Mouse (Mus musculus) stomach, postnatal 0 days (tissue): ENCODE measurements around the gene Mlh3. TPM values are rescaled to one million over a fixed set of nuclear protein-coding genes. Genes with fewer than 3 reads are reported as not detected.
A peak's percentile ranks its signal among the peaks of the same experiment; 100 is the strongest.

Source experiments
- ATAC-seq: fragments of 200-750 bp; cut with Nextera tagmentation; 2 replicates; pipeline ENCODE4 v1.8.0; 2017; ENCODE audit not compliant: low FRiP score, low TSS enrichment
- DNase-seq: peaks from one replicate; pipeline ENCODE4 v3.0.0-alpha.2; 2016; ENCODE audit warnings: low spot score
- H3K27ac ChIP-seq: fragments of 300-500 bp; sonication (generic); replicated peaks from 2 replicates; pipeline ENCODE4 v1.5.1; 2014; ENCODE audit warnings: mild to moderate bottlenecking, control low read depth
- H3K27me3 ChIP-seq: fragments of 300-500 bp; sonication (generic); 2 replicates; pipeline ENCODE4 v1.6.1; 2014; ENCODE audit warnings: low read length; ENCODE audit not compliant: control insufficient read depth, insufficient read depth
- H3K36me3 ChIP-seq: fragments of 300-500 bp; sonication (generic); 2 replicates; pipeline ENCODE4 v1.6.1; 2014; ENCODE audit warnings: low read length, mixed read lengths; ENCODE audit not compliant: control insufficient read depth, insufficient read depth
- H3K4me1 ChIP-seq: fragments of 300-500 bp; sonication (generic); replicated peaks from 2 replicates; pipeline ENCODE4 v1.6.1; 2014; ENCODE audit warnings: antibody characterized with exemption; ENCODE audit not compliant: control insufficient read depth, insufficient read depth
- H3K4me2 ChIP-seq: fragments of 300-500 bp; sonication (generic); replicated peaks from 2 replicates; pipeline ENCODE4 v1.6.1; 2014; ENCODE audit warnings: low read depth, mild to moderate bottlenecking, control low read depth, moderate library complexity
- H3K4me3 ChIP-seq: fragments of 300-500 bp; sonication (generic); 2 replicates; pipeline ENCODE4 v1.5.1; 2014; ENCODE audit warnings: low read depth, low read length, control low read depth
- H3K9ac ChIP-seq: fragments of 300-500 bp; sonication (generic); 2 replicates; pipeline ENCODE4 v1.6.1; 2014; ENCODE audit warnings: mild to moderate bottlenecking, low read length, control low read depth, mixed read lengths
- H3K9me3 ChIP-seq: fragments of 300-500 bp; sonication (generic); 2 replicates; pipeline ENCODE4 v1.6.1; 2016; ENCODE audit warnings: low read length; ENCODE audit not compliant: control insufficient read depth
- CTCF ChIP-seq: IDR thresholded peaks from 2 replicates; pipeline ENCODE4 v1.5.1; 2016; ENCODE audit warnings: antibody characterized with exemption, low read depth, mild to moderate bottlenecking, moderate library complexity
- EP300 ChIP-seq: optimal IDR thresholded peaks from 2 replicates; pipeline ENCODE3; 2016; ENCODE audit warnings: antibody characterized with exemption
- WGBS: fragments of 180-500 bp; shearing (Covaris S2); extraction: QIAGEN DNeasy Blood & Tissue Kit; methylation state at CpG from one replicate; pipeline ENCODE4 v1.1.7; 2014; 5-methylcytosine and 5-hydroxymethylcytosine counted together
- polyA plus RNA-seq: library from polyadenylated mRNA; unstranded; fragments of >200 nt; fragmentation: Nextera tagmentation; extraction: Ambion mirVana; gene quantifications from 2 replicates; pipeline ENCODE4 v1.2.1, GENCODE M21; 2015

Gene Mlh3
- polyA plus RNA-seq, 1 experiment from 2014 or later: 3.0 TPM

DNA sequence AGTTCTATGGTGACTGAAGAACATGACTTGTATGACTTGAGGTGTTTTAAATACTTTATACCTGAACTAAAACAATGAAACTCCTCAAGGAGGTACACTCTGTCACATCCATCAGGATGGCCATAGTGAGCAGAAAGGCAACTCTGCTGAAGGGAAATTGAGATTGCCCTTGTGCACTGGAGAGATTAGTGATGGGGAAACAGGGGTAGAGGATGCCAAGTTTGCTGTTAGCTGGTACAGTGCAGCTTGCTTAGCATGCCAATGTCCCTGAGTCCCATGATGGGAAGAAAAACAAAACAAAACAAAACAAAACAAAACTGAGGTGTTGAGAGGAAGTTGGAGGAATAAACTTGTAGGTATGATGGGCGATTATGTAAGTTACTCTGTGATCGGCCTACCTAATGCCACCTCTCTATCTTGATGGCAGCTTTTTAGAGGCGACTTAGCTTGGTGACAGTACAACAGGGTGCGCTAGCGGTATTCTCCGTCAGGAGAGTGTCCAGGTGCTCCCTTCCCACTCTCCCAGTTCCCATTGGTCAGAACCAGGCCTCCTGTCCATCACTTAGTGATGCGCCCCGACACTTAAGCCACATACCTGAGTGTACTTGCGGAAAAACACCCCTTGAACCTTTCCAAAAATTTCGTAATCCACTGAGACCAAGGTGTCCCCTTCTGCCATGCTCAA is 9.1 kb upstream of the Mlh3 start:
- ATAC-seq (0 out of 2 replicates have a peak, but pooled peaks have one; percentile 17), DNase-seq (no peak)
- H3K36me3 ChIP-seq: no peaks in the 10 kb centered on the region
- no peaks in the 10 kb centered on the region for H3K9me3 ChIP-seq
- 5% methylated on average over 10 of the region's 10 CpGs for WGBS
- H3K4me1 ChIP-seq: no peaks in the 10 kb centered on the region
- no peaks in the 10 kb centered on the region for H3K27me3 ChIP-seq
- peak overlapping the region; percentile 96 for H3K4me2 ChIP-seq
- H3K27ac ChIP-seq: peak overlapping the region; percentile 88
- H3K4me3 ChIP-seq: peak overlapping the region; percentile 78
- peak overlapping the region; percentile 86 for H3K9ac ChIP-seq
- no peak for TF ChIP-seq EP300
- TF ChIP-seq CTCF: no peak

DNA sequence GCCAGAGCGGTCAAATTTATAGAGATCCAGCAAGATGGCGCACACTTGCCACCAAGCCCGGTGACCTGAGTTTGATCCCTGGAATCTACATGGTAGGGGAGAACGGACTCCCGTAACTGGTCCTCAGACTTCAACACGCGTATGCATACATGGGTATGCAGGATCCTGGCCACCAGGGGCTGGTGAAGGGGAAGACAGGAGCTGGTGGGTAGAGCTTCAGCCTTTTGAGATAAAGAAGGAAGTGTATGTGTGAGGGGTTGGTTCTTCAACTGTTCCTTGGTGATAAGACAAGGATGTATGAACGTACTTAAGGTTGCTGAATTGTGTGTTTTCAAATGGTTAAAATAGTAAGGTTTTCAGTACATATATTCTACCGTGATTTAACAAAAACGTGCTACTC is 8.5 kb upstream of the Mlh3 start:
- Histone ChIP-seq H3K4me2 (no peak overlapping the region), H3K4me3 (no peak overlapping the region), H3K4me1 (no peaks in the 10 kb centered on the region), H3K27me3 (no peaks in the 10 kb centered on the region), H3K36me3 (no peaks in the 10 kb centered on the region), H3K27ac (no peak overlapping the region), H3K9me3 (no peaks in the 10 kb centered on the region), H3K9ac (no peak overlapping the region)
- ATAC-seq (no peak), DNase-seq (no peak)
- 90% methylated on average over 10 of the region's 10 CpGs for WGBS
- TF ChIP-seq EP300 (no peak), CTCF (peak; percentile 26; the same call in 1 of the 2 replicates)

DNA sequence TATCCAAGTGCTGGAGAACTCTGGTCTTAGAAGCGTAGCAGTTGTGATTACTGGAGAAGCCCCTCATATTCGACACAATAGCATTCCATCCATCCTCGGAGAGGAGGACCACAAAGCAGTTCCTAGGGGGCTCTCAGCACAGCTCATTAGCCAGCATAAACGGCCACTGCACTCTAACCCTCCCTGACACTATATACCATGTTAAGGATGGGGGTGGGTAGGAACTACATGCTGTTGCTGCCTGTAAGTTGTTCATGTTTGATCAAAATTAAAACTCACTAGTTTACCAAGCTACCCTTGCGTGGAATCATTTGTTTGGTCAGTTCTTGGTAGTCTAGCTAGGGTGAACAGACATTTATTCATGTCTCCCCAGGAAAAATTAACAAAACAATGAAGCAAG is 5.9 kb upstream of the Mlh3 start:
- ATAC-seq (no peak), DNase-seq (no peak)
- Histone ChIP-seq H3K36me3 (no peaks in the 10 kb centered on the region), H3K9ac (no peak overlapping the region), H3K27ac (no peak overlapping the region), H3K4me3 (no peak overlapping the region), H3K4me2 (no peak overlapping the region), H3K4me1 (0 out of 2 replicates have a peak, but pooled peaks cover 3% of the 10 kb centered on the region), H3K9me3 (no peaks in the 10 kb centered on the region), H3K27me3 (no peaks in the 10 kb centered on the region)
- no peak for TF ChIP-seq EP300
- no peak for TF ChIP-seq CTCF
- WGBS: 80% methylated on average over 5 of the region's 5 CpGs

DNA sequence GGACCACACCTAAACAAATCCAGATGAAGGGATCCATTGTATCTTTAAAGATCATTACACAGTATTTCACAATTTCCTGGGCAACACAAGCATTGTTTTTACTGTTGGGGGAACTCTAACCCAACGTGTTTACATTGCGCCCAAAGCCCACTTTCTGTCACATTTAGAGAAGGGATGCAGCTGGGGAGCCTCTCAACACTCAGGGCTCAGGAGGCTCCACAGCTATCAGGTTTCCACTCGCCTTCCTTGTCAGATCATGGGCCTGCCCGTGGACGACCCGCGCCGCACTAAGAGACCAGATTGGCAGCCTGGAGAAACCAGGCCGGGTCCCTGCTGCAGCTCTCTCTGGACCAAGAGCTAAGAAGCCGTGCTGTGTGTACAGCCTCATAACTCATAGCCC is 3.1 kb upstream of the Mlh3 start:
- 0 out of 2 replicates have a peak, but pooled peaks cover 3% of the 10 kb centered on the region for H3K4me1 ChIP-seq
- H3K27me3 ChIP-seq: no peaks in the 10 kb centered on the region
- DNase-seq (no peak), ATAC-seq (no peak; the same call in 1 of the 2 replicates)
- H3K4me3 ChIP-seq: no peak overlapping the region
- 35% methylated on average over 10 of the region's 10 CpGs for WGBS
- no peaks in the 10 kb centered on the region for H3K36me3 ChIP-seq
- H3K9me3 ChIP-seq: no peaks in the 10 kb centered on the region
- peak overlapping the region; percentile 63 for H3K27ac ChIP-seq
- TF ChIP-seq EP300 (no peak), CTCF (no peak)
- no peak overlapping the region for H3K9ac ChIP-seq
- no peak overlapping the region for H3K4me2 ChIP-seq

DNA sequence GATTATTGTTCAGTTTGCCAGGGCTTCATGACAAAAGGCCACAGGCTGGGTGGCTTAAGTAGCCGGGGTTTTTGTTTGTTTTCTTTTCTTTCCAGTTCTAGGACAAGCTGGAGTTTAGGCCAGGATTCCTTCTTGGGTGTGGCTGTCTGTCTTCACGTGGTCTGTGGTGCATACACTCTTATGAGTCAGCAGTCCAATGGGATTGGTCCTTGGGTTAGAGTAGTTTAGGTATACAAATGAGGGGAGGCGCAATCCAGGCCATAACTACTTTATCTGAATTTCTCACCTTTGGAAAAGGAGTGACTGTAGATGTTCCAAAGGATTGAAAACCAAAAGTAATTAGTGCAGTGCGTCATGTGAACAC is 1.4 kb upstream of the Mlh3 start:
- Histone ChIP-seq H3K27me3 (no peaks in the 10 kb centered on the region), H3K4me1 (0 out of 2 replicates have a peak, but pooled peaks cover 3% of the 10 kb centered on the region), H3K9ac (no peak overlapping the region), H3K27ac (no peak overlapping the region), H3K4me2 (no peak overlapping the region), H3K9me3 (no peaks in the 10 kb centered on the region), H3K36me3 (no peaks in the 10 kb centered on the region), H3K4me3 (no peak overlapping the region)
- 52% methylated on average over 4 of the region's 4 CpGs for WGBS
- TF ChIP-seq EP300 (no peak), CTCF (no peak)
- ATAC-seq (peak; percentile 68), DNase-seq (no peak)

DNA sequence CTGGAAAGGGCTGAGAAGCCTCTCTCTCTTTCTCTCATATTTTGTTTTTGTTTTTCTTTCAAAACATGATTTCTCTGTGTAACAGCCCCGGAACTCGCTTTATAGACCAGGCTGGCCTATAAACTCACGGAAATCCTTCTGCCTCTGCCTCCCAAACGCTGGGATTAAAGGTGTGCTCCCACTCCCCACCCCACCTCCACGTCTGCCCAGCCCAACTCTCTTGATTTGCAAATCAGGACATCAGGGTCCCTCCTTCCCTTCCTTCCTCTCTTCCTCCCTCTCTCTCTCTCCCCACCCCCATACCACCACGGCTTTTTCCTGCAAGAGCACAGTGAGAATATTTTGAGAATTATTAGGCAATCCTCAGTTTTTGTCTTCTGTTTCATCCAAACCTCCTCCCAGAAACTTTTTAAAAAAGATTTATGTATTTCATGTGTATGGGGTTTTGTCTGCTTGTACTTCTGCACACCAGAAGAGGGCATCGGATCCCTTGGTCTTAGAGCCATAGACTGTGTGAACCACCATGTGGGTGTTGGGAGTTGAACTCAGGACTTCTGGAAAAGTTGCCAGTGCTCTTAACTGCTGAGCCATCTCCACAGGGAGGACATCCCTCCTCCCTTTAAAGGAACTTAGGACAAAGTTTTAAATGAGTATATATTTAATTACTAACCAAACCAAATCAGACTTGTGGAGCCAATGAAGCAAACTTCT is 888 bp upstream of the Mlh3 start:
- H3K27ac ChIP-seq: no peak overlapping the region

More for the DNA sequence above, 888 bp upstream of the Mlh3 start:
- Histone ChIP-seq H3K4me1 (0 out of 2 replicates have a peak, but pooled peaks cover 3% of the 10 kb centered on the region), H3K36me3 (no peaks in the 10 kb centered on the region), H3K9me3 (no peaks in the 10 kb centered on the region), H3K4me3 (no peak overlapping the region), H3K9ac (no peak overlapping the region), H3K27me3 (no peaks in the 10 kb centered on the region), H3K4me2 (no peak overlapping the region)
- DNase-seq (no peak), ATAC-seq (no peak)
- TF ChIP-seq EP300 (no peak), CTCF (peak; percentile 24; the same call in 1 of the 2 replicates)
- 73% methylated on average over 7 of the region's 7 CpGs for WGBS
